Mouse (Mus musculus) pancreas, adult 10 weeks (tissue): ENCODE data around the gene Oxsr1. TPM values are rescaled to one million over a fixed set of nuclear protein-coding genes. Genes with fewer than 3 reads are reported as not detected.

Experiments used
- polyA plus RNA-seq: library from polyadenylated mRNA; stranded (reverse); fragments of 350-450 nt; fragmentation: Illumina TruSeq; extraction: RNeasy Lipid Tissue Mini Kit (QIAGEN cat#74804); gene quantifications from one replicate; pipeline ENCODE4 v1.2.3, GENCODE M21; 2015; ENCODE audit warnings: low read depth, low replicate concordance; ENCODE audit not compliant: insufficient read depth

Oxsr1 gene
- 7.8 TPM for polyA plus RNA-seq

GRCm38 (mm10) chr9:119322289-119323259, at the start of gene Oxsr1:
TSS of gene Oxsr1 (minus strand) at chr9:119322427.

GRCm38 (mm10) chr9:119365284-119365683, 43.1 kb upstream of the Oxsr1 start, which contains the start of gene Slc22a14:
TSS of gene Slc22a14 (minus strand) at chr9:119365553.

GRCm38 (mm10) chr9:119357331-119358057, 35.3 kb upstream of the Oxsr1 start, which contains the start of gene Xylb:
TSS of gene Xylb (plus strand) at chr9:119357381.

GRCm38 (mm10) chr9:119340909-119341816, 18.9 kb upstream of the Oxsr1 start, which contains the start of gene Myd88:
TSS of gene Myd88 (minus strand) at chr9:119341411.

GRCm38 (mm10) chr9:119339558-119340211, 17.5 kb upstream of the Oxsr1 start, which contains the start of gene Acaa1a:
TSS of gene Acaa1a (plus strand) at chr9:119339676.

GRCm38 (mm10) chr9:119208998-119209397, 113.2 kb downstream of the Oxsr1 start, which contains the start of gene Slc22a13:
TSS of gene Slc22a13 (minus strand) at chr9:119209098.

Other genes starting within 250 kb of the Oxsr1 start
- gene Plcd1, start 228.9 kb downstream of the Oxsr1 start, polyA plus RNA-seq, result 7.4 TPM
- 0.66 TPM for gene Dlec1, start 219.9 kb downstream of the Oxsr1 start, polyA plus RNA-seq
- gene Acaa1b, start 165.3 kb downstream of the Oxsr1 start, polyA plus RNA-seq, result 0.63 TPM
- gene Gm47289, start 163.3 kb downstream of the Oxsr1 start, polyA plus RNA-seq, result not detected
- gene Slc22a13, start 113.3 kb downstream of the Oxsr1 start, polyA plus RNA-seq, result not detected
- 37.1 TPM for gene Acaa1a, start 17.2 kb upstream of the Oxsr1 start, polyA plus RNA-seq
- 9.2 TPM for gene Myd88, start 19.0 kb upstream of the Oxsr1 start, polyA plus RNA-seq
- 2.5 TPM for gene Xylb, start 35.0 kb upstream of the Oxsr1 start, polyA plus RNA-seq
- not detected for gene Slc22a14, start 43.1 kb upstream of the Oxsr1 start, polyA plus RNA-seq
- 1.1 TPM for gene Acvr2b, start 79.7 kb upstream of the Oxsr1 start, polyA plus RNA-seq
- 2.2 TPM for gene Exog, start 122.5 kb upstream of the Oxsr1 start, polyA plus RNA-seq